Mouse (Mus musculus) hindbrain, embryonic 12.5 days (tissue): ENCODE measurements at regions not wholly inside any gene's neighbourhood (a gene's known extent, or its start where the extent isn't known, plus 50 kb on each side); places are given as distances from the start of the nearest gene placed in this dataset.
"Not testable (repeated sequence)": the region's sequence is repeated elsewhere in the genome, so short reads cannot be mapped to it uniquely, and the experiment has no call there.

ENCODE experiments used
- ATAC-seq: fragments of 200-750 bp; cut with Nextera tagmentation; 2 replicates; pipeline ENCODE4 v1.8.0; 2017; ENCODE audit warnings: moderate TSS enrichment; ENCODE audit not compliant: low FRiP score
- H3K27ac ChIP-seq: fragments of 300-500 bp; sonication (generic); 2 replicates; pipeline ENCODE4 v1.5.1; 2016; ENCODE audit warnings: mild to moderate bottlenecking
- H3K27me3 ChIP-seq: fragments of 300-500 bp; sonication (generic); 2 replicates; pipeline ENCODE4 v1.6.1; 2016; ENCODE audit warnings: mild to moderate bottlenecking
- H3K36me3 ChIP-seq: fragments of 300-500 bp; sonication (generic); 2 replicates; pipeline ENCODE4 v1.6.1; 2016; ENCODE audit warnings: mild to moderate bottlenecking
- H3K4me1 ChIP-seq: fragments of 300-500 bp; sonication (generic); 2 replicates; pipeline ENCODE4 v1.6.1; 2016
- H3K4me2 ChIP-seq: fragments of 300-500 bp; sonication (generic); replicated peaks from 2 replicates; pipeline ENCODE4 v1.6.1; 2016; ENCODE audit warnings: mild to moderate bottlenecking
- H3K4me3 ChIP-seq: fragments of 300-500 bp; sonication (generic); 2 replicates; pipeline ENCODE4 v1.5.1; 2016; ENCODE audit warnings: mild to moderate bottlenecking
- H3K9ac ChIP-seq: fragments of 300-500 bp; sonication (generic); 2 replicates; pipeline ENCODE4 v1.6.1; 2016; ENCODE audit warnings: mild to moderate bottlenecking, moderate library complexity
- H3K9me3 ChIP-seq: fragments of 300-500 bp; sonication (generic); replicated peaks from 2 replicates; pipeline ENCODE4 v1.6.1; 2016; ENCODE audit warnings: mild to moderate bottlenecking
- WGBS: fragments of 180-500 bp; shearing (Covaris S2); methylation state at CpG from one replicate; pipeline ENCODE4 v1.1.7; 2016; 5-methylcytosine and 5-hydroxymethylcytosine counted together

DNA sequence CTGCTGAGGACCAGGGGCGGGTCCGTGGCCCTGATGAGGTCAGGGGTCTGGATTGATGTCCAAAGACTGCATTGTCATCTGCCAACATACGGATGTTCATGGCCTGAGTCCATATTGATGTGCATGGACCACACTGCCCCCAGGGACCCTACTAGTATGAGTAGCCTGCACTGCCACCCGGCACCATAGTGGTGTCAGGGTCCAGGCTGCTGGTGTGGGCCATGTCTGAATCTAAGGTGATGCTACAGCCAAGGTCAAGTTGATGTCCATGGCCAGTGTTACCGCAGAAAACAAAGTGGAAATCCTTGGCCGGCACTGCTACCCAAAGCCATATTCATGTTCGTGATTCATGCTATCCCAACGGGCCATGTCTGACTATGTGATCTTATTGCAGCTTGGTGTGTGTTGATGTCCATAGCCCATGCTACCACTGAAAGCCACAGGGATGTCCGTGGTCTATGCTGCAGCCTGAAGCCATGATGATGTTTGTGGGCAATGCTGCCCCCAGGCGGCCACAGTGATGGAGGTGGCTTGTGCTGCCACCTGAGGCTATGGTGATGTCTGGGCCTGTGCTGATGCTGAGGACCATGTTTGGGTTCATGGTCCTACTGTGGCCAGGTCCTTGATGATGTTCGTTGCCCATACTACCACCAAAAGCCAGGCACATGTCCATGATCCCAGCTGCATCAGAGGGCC is 130.5 kb downstream of the Iqub start:
- WGBS: 79% methylated on average over 11 of the region's 11 CpGs
- H3K36me3 ChIP-seq: no peaks in the 10 kb centered on the region
- ATAC-seq: no peak
- no peak overlapping the region for H3K9ac ChIP-seq
- no peaks in the 10 kb centered on the region for H3K4me1 ChIP-seq
- no peak overlapping the region for H3K4me3 ChIP-seq
- no peaks in the 10 kb centered on the region for H3K9me3 ChIP-seq
- no peak overlapping the region for H3K27ac ChIP-seq
- no peak overlapping the region for H3K4me2 ChIP-seq
- H3K27me3 ChIP-seq: no peaks in the 10 kb centered on the region

DNA sequence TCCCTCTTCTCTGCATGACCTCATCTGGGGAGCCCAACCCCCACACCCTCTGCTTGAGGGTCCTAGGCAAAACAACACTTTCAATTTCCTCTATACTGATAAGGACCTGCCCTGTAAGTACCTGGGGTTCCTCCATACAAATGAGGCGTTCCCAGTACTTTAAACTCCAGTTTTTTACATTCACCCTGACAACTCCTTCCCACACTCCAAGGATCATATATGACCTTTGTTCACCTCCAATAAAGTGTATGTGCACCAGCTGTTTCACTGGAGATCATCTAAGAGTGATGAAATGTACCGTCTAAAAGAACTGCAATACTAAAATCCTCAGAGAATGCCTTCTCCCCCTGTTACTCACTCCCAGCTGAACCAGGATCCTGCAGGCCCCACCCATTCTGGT is 135.0 kb downstream of the Iqub start:
- Histone ChIP-seq H3K36me3 (no peaks in the 10 kb centered on the region), H3K9ac (no peak overlapping the region), H3K4me3 (no peak overlapping the region), H3K27me3 (no peaks in the 10 kb centered on the region), H3K27ac (no peak overlapping the region), H3K9me3 (no peaks in the 10 kb centered on the region), H3K4me2 (no peak overlapping the region), H3K4me1 (no peaks in the 10 kb centered on the region)
- ATAC-seq: no peak
- WGBS: 75% methylated on average over 2 of the region's 2 CpGs

DNA sequence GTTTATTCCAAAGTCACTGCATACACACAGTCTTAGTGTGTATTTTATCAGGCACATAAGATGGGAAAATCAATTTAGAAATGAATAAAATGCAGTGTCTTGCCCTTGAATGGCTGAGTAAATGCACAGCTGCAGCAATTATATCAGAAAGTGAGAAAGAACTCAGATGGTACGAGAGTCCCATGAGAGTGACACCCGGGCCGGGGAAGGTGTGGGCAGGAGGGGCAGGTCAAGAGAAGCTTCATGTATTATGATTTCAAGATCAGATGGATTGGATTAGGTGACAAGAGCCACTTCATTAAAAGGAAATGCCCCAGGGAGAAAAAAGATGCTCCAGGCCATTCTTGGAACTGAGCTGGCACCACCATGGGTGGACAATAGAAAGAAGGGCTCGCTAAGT is 138.1 kb downstream of the Iqub start:
- Histone ChIP-seq H3K4me3 (no peak overlapping the region), H3K4me2 (no peak overlapping the region), H3K36me3 (no peaks in the 10 kb centered on the region), H3K9ac (no peak overlapping the region), H3K4me1 (no peaks in the 10 kb centered on the region), H3K9me3 (no peaks in the 10 kb centered on the region), H3K27ac (no peak overlapping the region), H3K27me3 (no peaks in the 10 kb centered on the region)
- WGBS: 60% methylated on average over 4 of the region's 4 CpGs
- 0 out of 2 replicates have a peak, but pooled peaks have one; percentile 32 for ATAC-seq

DNA sequence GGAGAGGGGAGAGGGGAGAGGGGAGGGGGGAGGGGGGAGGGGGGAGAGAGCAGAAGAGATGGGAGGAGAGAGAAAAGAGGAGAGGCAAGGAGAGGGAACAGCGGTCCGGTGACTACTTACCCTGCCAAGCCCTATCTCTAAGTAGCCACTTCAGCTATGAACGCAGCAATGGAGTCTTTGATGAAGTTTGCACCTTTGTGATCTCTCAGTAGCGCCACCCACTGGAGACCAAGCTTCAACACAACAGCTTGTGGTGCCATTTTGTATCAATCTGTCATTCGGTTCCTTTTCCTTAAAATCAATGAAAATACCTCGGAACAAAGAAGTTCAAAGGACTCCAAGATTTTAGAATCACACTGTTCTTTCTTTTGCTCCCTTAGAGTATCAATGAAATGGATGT is 141.7 kb downstream of the Iqub start:
- H3K4me2 ChIP-seq: no peak overlapping the region
- 81% methylated on average over 6 of the region's 6 CpGs for WGBS
- ATAC-seq: no peak

GRCm38 (mm10) chr6:24371680-24372079 is 143.2 kb downstream of the Iqub start:
- no peak overlapping the region for H3K27ac ChIP-seq
- no peak for ATAC-seq
- no peaks in the 10 kb centered on the region for H3K9me3 ChIP-seq

More for the DNA sequence above, 141.7 kb downstream of the Iqub start:
- Histone ChIP-seq H3K27me3 (no peaks in the 10 kb centered on the region), H3K4me1 (no peaks in the 10 kb centered on the region), H3K4me3 (no peak overlapping the region), H3K36me3 (no peaks in the 10 kb centered on the region), H3K9me3 (no peaks in the 10 kb centered on the region), H3K9ac (no peak overlapping the region), H3K27ac (no peak overlapping the region)

DNA sequence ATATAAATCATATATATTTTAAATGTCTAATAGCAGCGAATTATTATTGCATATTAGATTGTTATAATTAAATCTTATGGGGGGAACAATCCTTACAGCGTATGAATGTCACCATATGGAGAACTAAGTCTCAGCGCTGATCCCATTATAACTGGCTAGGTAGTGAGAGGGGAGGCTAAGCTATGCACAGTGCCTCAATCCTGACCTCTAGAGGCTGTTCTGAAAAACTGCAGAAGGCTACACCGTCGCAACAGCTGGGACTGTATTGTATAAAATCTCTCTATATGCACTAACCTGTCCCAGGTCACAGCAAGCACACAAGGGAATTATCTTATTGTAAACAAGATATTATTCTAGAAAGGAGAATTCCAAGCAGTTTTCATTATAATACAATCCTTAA is 164.0 kb downstream of the Iqub start:
- no peak overlapping the region for H3K4me3 ChIP-seq
- no peaks in the 10 kb centered on the region for H3K9me3 ChIP-seq
- H3K4me1 ChIP-seq: peaks cover 3% of the 10 kb centered on the region; the same call in 1 of the 2 replicates
- H3K9ac ChIP-seq: no peak overlapping the region
- no peaks in the 10 kb centered on the region for H3K36me3 ChIP-seq
- no peak overlapping the region for H3K27ac ChIP-seq
- peak; percentile 92 for ATAC-seq
- WGBS: 9% methylated on average over 5 of the region's 5 CpGs
- no peaks in the 10 kb centered on the region for H3K27me3 ChIP-seq
- H3K4me2 ChIP-seq: no peak overlapping the region

More at GRCm38 (mm10) chr6:24371680-24372079, 143.2 kb downstream of the Iqub start:
- Histone ChIP-seq H3K27me3 (no peaks in the 10 kb centered on the region), H3K4me1 (no peaks in the 10 kb centered on the region), H3K9ac (no peak overlapping the region), H3K4me3 (no peak overlapping the region), H3K4me2 (no peak overlapping the region), H3K36me3 (no peaks in the 10 kb centered on the region)
- WGBS: 75% methylated on average over 1 of the region's 1 CpGs

DNA sequence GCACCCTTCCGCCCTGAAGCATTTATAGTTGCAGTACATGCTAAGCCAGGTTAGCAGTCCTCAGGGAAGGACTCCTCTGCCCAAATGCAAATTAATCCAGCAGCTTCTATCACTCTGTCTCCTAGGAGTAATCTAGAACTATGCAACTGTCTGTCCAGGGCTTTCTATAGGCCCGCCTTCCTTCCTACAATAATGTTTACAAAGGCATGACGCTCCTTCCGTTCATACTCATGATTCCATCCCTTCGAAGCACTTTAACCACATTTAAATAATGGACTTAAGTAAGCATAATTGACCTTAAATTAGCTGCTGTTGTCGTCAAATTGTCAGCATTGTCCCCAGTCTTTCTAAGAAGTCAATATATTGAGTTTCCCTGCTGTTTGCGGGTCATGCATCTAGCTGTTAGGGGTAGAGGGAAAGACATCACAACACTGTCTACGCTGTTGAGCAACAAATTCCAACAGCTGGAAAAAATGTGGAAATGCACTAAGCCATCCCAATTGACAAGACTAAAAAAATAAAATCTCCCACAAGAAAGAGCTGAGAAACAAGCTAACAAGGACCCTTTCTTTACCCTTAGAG is 166.3 kb downstream of the Iqub start:
- H3K4me1 ChIP-seq: peaks cover 3% of the 10 kb centered on the region; the same call in 1 of the 2 replicates
- no peaks in the 10 kb centered on the region for H3K9me3 ChIP-seq
- WGBS: 46% methylated on average over 8 of the region's 8 CpGs
- no peaks in the 10 kb centered on the region for H3K36me3 ChIP-seq
- peak; percentile 59 for ATAC-seq
- no peak overlapping the region for H3K9ac ChIP-seq
- no peak overlapping the region for H3K27ac ChIP-seq
- H3K4me2 ChIP-seq: peak overlapping the region; percentile 35
- H3K27me3 ChIP-seq: no peaks in the 10 kb centered on the region
- no peak overlapping the region for H3K4me3 ChIP-seq

- no peaks in the 10 kb centered on the region for H3K36me3 ChIP-seq
- peak; percentile 47 for ATAC-seq
- WGBS: 34% methylated on average over 13 of the region's 13 CpGs
- no peaks in the 10 kb centered on the region for H3K27me3 ChIP-seq
- peaks cover 3% of the 10 kb centered on the region; the same call in 1 of the 2 replicates for H3K4me1 ChIP-seq
- H3K4me3 ChIP-seq: no peak overlapping the region
- H3K9ac ChIP-seq: no peak overlapping the region
- no peak overlapping the region for H3K27ac ChIP-seq
- no peaks in the 10 kb centered on the region for H3K9me3 ChIP-seq
- H3K4me2 ChIP-seq: peak overlapping the region; percentile 35
Observed at GRCm38 (mm10) chr6:24347745-24348480, 167.0 kb downstream of the Iqub start.

- Histone ChIP-seq H3K9ac (no peak overlapping the region), H3K4me1 (no peaks in the 10 kb centered on the region), H3K4me3 (no peak overlapping the region), H3K27ac (no peak overlapping the region), H3K36me3 (no peaks in the 10 kb centered on the region), H3K4me2 (no peak overlapping the region), H3K27me3 (no peaks in the 10 kb centered on the region), H3K9me3 (no peaks in the 10 kb centered on the region)
- ATAC-seq: no peak
Observed at GRCm38 (mm10) chr6:24342471-24342870, 172.4 kb downstream of the Iqub start.

DNA sequence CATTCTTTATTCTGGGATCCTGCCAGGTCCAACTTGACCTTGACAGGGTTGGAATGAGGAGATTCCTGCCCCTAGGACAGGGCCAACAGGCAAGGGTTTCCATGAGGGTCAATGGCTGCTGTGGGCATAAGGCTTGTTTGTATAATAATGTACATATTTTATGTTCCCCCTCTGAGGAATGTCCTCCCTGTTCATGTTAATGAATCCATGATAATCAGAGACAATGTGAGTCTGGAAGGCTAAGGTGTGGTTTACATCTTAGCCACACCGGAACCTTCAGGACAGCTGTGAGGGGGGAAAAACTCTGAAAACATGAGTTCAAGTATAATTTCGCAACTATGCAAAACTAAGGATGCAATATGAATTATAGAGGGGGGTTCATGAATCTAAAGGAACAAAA is 172.8 kb downstream of the Iqub start:
- no peak overlapping the region for H3K4me3 ChIP-seq
- no peaks in the 10 kb centered on the region for H3K27me3 ChIP-seq
- no peaks in the 10 kb centered on the region for H3K9me3 ChIP-seq
- no peaks in the 10 kb centered on the region for H3K4me1 ChIP-seq
- 89% methylated on average over 2 of the region's 2 CpGs for whole genome bisulfite sequencing
- ATAC-seq: no peak
- H3K9ac ChIP-seq: no peak overlapping the region
- no peaks in the 10 kb centered on the region for H3K36me3 ChIP-seq
- no peak overlapping the region for H3K4me2 ChIP-seq
- H3K27ac ChIP-seq: no peak overlapping the region

DNA sequence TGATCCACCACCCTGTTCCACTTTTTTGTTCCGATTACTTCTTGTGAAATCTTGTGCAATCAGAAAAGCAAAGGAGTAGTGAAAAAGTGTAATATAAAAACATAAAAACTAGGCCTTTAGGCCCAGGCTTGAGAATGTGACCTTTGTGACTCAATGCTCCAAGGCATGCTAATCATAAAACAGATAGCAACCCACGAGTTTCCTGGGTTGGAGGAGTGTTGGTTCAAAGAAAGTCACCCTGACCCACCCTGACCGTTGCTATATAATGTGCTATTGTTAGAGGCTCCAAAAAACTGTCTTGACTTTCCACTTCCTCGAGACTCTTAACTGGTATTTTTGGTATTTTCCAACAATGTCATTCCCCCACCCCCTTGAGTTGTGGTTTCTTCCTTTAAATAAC is 172.2 kb upstream of the Slc13a1 start:
- WGBS: 80% methylated on average over 4 of the region's 4 CpGs
- H3K4me1 ChIP-seq, H3K9me3 ChIP-seq, H3K4me2 ChIP-seq, H3K9ac ChIP-seq, H3K36me3 ChIP-seq, H3K4me3 ChIP-seq, H3K27ac ChIP-seq, H3K27me3 ChIP-seq, ATAC-seq: not testable (repeated sequence)

DNA sequence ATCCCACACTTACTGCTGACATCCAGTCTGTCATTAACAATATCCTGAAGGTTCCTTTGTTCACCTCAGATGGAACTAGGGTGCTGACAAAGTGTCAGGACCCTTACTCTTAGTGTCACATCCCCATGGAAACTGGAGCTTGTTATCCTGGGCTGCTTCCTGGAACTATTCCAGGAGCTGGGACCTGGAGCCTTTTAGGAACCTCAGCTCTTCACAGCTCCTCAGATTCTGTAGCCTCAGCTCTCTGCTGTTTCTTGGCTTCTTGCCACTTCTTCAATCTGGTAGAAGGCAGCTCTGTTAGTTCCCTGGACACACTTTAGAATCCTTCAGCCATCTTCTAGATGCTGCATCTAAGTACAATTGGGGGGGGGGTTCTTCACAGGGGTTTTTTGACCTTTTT is 157.3 kb upstream of the Slc13a1 start:
- no peak overlapping the region for H3K4me3 ChIP-seq
- H3K27me3 ChIP-seq: no peaks in the 10 kb centered on the region
- H3K9ac ChIP-seq: no peak overlapping the region
- no peak for ATAC-seq
- H3K36me3 ChIP-seq: no peaks in the 10 kb centered on the region
- H3K4me1 ChIP-seq: no peaks in the 10 kb centered on the region
- no peak overlapping the region for H3K27ac ChIP-seq
- H3K4me2 ChIP-seq: no peak overlapping the region
- H3K9me3 ChIP-seq: no peaks in the 10 kb centered on the region

GRCm38 (mm10) chr6:24324718-24325117 is 156.8 kb upstream of the Slc13a1 start:
- H3K4me1 ChIP-seq: no peaks in the 10 kb centered on the region
- WGBS: 74% methylated on average over 3 of the region's 3 CpGs
- no peak overlapping the region for H3K4me3 ChIP-seq
- H3K4me2 ChIP-seq: no peak overlapping the region
- no peak overlapping the region for H3K9ac ChIP-seq
- H3K27me3 ChIP-seq: no peaks in the 10 kb centered on the region
- no peak for ATAC-seq
- no peaks in the 10 kb centered on the region for H3K36me3 ChIP-seq
- H3K9me3 ChIP-seq: no peaks in the 10 kb centered on the region
- no peak overlapping the region for H3K27ac ChIP-seq
